Mouse (Mus musculus) stomach, embryonic 15.5 days (tissue): ENCODE measurements around the gene Kantr. TPM values are rescaled to one million over a fixed set of nuclear protein-coding genes. Genes with fewer than 3 reads are reported as not detected.

Experiments
- ATAC-seq: fragments of 200-750 bp; cut with Nextera tagmentation; 2 replicates; pipeline ENCODE4 v1.8.0; 2017; ENCODE audit warnings: low read depth, moderate number of reproducible peaks, moderate TSS enrichment; ENCODE audit not compliant: insufficient read depth, low FRiP score
- H3K27ac ChIP-seq: fragments of 300-500 bp; sonication (generic); 2 replicates; pipeline ENCODE4 v1.5.1; 2015; ENCODE audit warnings: mild to moderate bottlenecking, inconsistent platforms
- H3K27me3 ChIP-seq: fragments of 300-500 bp; sonication (generic); replicated peaks from 2 replicates; pipeline ENCODE4 v1.6.1; 2015; ENCODE audit warnings: inconsistent platforms
- H3K36me3 ChIP-seq: fragments of 300-500 bp; sonication (generic); 2 replicates; pipeline ENCODE4 v1.6.1; 2015; ENCODE audit warnings: inconsistent platforms
- H3K4me1 ChIP-seq: fragments of 300-500 bp; sonication (generic); 2 replicates; pipeline ENCODE4 v1.6.1; 2015; ENCODE audit warnings: inconsistent platforms
- H3K4me2 ChIP-seq: fragments of 300-500 bp; sonication (generic); 2 replicates; pipeline ENCODE4 v1.6.1; 2015; ENCODE audit warnings: mild to moderate bottlenecking, inconsistent platforms
- H3K4me3 ChIP-seq: fragments of 300-500 bp; sonication (generic); replicated peaks from 2 replicates; pipeline ENCODE4 v1.5.1; 2015; ENCODE audit warnings: inconsistent platforms
- H3K9ac ChIP-seq: fragments of 300-500 bp; sonication (generic); 2 replicates; pipeline ENCODE4 v1.6.1; 2015; ENCODE audit warnings: inconsistent platforms
- H3K9me3 ChIP-seq: fragments of 300-500 bp; sonication (generic); 2 replicates; pipeline ENCODE4 v1.6.1; 2016; ENCODE audit warnings: inconsistent platforms
- WGBS: fragments of 180-500 bp; shearing (Covaris S2); methylation state at CpG from one replicate; pipeline ENCODE4 v1.1.7; 2015; 5-methylcytosine and 5-hydroxymethylcytosine counted together
- polyA plus RNA-seq: library from polyadenylated mRNA; unstranded; fragments of >200 nt; fragmentation: Nextera tagmentation; extraction: Ambion mirVana; gene quantifications from 2 replicates; pipeline ENCODE4 v1.2.1, GENCODE M21; 2015

The Kantr gene
- 15.7 and 16.4 TPM in 2 replicates for polyA plus RNA-seq

DNA sequence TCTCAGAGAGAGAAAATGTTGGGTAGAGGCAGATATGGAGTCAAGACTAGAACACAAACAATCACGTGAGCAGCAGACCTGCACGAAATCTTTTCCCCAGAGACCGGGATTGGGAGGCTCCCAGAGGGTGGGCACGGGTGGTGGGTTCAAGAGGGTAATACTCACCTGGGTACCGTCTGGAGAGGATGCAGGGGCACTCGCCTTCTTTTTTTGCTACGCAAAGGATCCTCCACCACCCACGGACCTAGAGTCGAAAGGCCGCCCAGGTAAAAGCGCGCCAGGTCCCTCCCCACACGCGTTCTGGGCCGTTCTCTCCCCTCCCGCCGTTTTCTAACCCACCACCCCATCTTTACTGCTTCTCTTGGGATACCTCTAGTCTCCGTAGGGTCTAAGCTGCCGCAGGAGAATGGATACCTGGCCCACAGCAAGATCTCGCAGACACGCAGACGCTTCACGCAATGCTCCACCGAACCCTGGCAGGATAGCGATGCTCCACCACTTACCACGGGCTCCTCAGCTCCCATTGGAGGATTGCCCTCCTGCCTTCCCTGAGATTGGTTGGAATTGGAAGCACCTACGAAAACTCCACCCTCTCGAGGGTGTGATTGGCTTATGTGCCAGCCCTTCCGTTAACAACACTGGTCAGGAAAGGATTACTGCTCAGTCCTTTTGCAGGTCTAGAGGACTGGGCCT lies at the start of gene Kantr:
Kantr (minus strand) TSS at position 500 of the 693 bp plus-strand sequence.
- no peaks in the 10 kb centered on the region for H3K36me3 ChIP-seq
- H3K4me1 ChIP-seq, result no peaks in the 10 kb centered on the region
- peak within 1 kb of the TSS; percentile 64 for H3K4me2 ChIP-seq
- no peaks in the 10 kb centered on the region for H3K9me3 ChIP-seq
- no peaks in the 10 kb centered on the region; the same call in 1 of the 2 replicates for H3K27me3 ChIP-seq
- ATAC-seq, result peak; percentile 99
- WGBS, result 13% methylated on average over 29 of the region's 29 CpGs
- H3K9ac ChIP-seq, result peak within 1 kb of the TSS; percentile 34; the same call in 1 of the 2 replicates
- H3K4me3 ChIP-seq, result peak within 1 kb of the TSS; percentile 57
- H3K27ac ChIP-seq, result peak within 1 kb of the TSS; percentile 51; the same call in 1 of the 2 replicates

- peak within 1 kb of the TSS; percentile 21; the same call in 1 of the 2 replicates for H3K27ac ChIP-seq
- peak within 1 kb of the TSS; percentile 16; the same call in 1 of the 2 replicates for H3K9ac ChIP-seq
- peak within 1 kb of the TSS; percentile 50 for H3K4me2 ChIP-seq
- 16% methylated on average over 20 of the region's 24 CpGs for WGBS
- H3K9me3 ChIP-seq, result no peaks in the 10 kb centered on the region
- ATAC-seq, result peak; percentile 96
- H3K36me3 ChIP-seq, result no peaks in the 10 kb centered on the region
- H3K4me3 ChIP-seq, result peak within 1 kb of the TSS; percentile 49
- H3K4me1 ChIP-seq, result no peaks in the 10 kb centered on the region
- no peaks in the 10 kb centered on the region for H3K27me3 ChIP-seq
Observed at GRCm38 (mm10) chrX:152368397-152369273, 41.3 kb upstream of the Kantr start, which contains the start of gene Gpr173. Gpr173 (minus strand) TSS chrX:152368704.

DNA sequence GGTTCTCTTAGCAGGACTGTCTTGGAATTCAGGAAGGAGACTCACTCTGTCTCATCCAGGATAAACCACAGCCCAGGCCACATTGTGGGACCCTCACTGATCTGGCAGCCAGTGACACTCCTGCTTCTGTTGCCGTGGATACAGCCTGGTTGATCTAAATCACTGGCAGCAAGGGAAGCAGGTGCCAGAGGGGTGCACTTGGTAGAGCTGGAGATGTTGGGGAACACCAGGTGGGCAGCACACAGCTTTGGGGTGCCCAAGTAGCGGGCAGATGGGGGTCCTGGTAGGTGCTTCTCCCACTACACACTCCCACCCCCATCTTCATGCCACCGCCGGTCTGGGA lies 40.7 kb upstream of the Kantr start:
- Histone ChIP-seq H3K9me3 (no peaks in the 10 kb centered on the region), H3K27ac (no peak overlapping the region), H3K4me1 (no peaks in the 10 kb centered on the region), H3K9ac (no peak overlapping the region), H3K4me3 (peak overlapping the region; percentile 49), H3K27me3 (no peaks in the 10 kb centered on the region), H3K4me2 (peak overlapping the region; percentile 50), H3K36me3 (no peaks in the 10 kb centered on the region)
- WGBS, result 20% methylated on average over 4 of the region's 4 CpGs
- ATAC-seq, result no peak

DNA sequence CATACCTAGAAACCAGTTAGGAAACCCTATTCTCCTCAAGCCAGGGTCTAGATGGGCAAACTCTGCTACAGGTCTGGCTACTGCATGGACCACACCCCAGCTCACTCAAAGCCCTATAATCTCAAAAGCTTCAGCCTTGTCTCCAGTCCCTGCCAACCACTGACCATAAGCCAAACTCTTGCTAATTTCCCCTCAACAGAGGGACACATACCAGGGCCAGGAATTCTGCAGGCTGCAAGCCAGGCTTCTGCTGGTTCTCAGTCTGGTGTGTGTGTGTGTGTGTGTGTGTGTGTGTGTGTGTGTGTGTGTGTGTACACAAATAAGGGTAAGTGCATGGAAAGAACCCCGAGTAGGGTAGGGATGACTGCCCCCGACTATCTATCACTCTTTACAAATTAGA lies 39.1 kb upstream of the Kantr start:
- Histone ChIP-seq H3K4me2 (no peak overlapping the region), H3K27ac (no peak overlapping the region), H3K9me3 (no peaks in the 10 kb centered on the region), H3K4me3 (no peak overlapping the region), H3K27me3 (no peaks in the 10 kb centered on the region), H3K4me1 (no peaks in the 10 kb centered on the region), H3K9ac (no peak overlapping the region), H3K36me3 (no peaks in the 10 kb centered on the region)
- ATAC-seq, result no peak
- WGBS, result 45% methylated on average over 2 of the region's 2 CpGs

DNA sequence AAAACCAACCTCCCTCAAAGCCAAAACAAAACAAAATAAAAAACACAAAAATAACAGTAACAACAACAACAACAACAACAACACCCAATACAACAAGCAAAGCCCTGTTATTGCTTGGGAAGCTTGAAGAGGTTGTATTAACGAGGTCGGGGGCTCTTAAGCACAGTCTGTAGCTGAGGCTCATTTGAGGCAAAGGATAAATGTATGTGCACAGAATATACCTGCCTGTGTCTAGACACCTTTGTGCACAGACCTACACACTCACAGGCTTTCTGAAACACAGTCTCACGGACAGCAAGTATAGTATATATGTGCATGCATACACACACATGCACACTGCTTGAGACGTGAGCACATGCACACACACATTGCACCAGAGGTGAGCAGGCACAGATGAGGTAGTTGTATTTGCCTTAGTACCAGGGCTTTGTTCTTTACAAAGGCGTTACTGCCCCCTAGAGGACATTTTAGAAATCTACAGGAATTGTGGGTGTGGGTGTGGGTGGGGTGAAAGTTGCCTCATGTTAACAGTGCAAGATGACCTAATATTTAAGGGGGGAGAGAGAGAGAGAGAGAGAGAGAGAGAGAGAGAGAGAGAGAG lies 25.4 kb upstream of the Kantr start:
- Histone ChIP-seq H3K27ac (no peak overlapping the region), H3K36me3 (no peaks in the 10 kb centered on the region), H3K4me2 (no peak overlapping the region), H3K9ac (no peak overlapping the region), H3K4me1 (no peaks in the 10 kb centered on the region), H3K4me3 (no peak overlapping the region), H3K9me3 (no peaks in the 10 kb centered on the region), H3K27me3 (no peaks in the 10 kb centered on the region)
- WGBS, result 22% methylated on average over 5 of the region's 5 CpGs
- peak; percentile 35; the same call in 1 of the 2 replicates for ATAC-seq

GRCm38 (mm10) chrX:152347041-152347440 lies 19.7 kb upstream of the Kantr start:
- Histone ChIP-seq H3K4me2 (no peak overlapping the region), H3K27ac (no peak overlapping the region), H3K9ac (no peak overlapping the region), H3K4me3 (no peak overlapping the region), H3K36me3 (no peaks in the 10 kb centered on the region), H3K4me1 (no peaks in the 10 kb centered on the region), H3K27me3 (peaks cover 5% of the 10 kb centered on the region; the same call in 1 of the 2 replicates), H3K9me3 (no peaks in the 10 kb centered on the region)
- 96% methylated on average over 14 of the region's 14 CpGs for WGBS
- ATAC-seq, result no peak

- Histone ChIP-seq H3K9me3 (no peaks in the 10 kb centered on the region), H3K4me3 (no peak overlapping the region), H3K36me3 (no peaks in the 10 kb centered on the region), H3K27me3 (peaks cover 5% of the 10 kb centered on the region; the same call in 1 of the 2 replicates), H3K27ac (no peak overlapping the region), H3K4me1 (no peaks in the 10 kb centered on the region), H3K9ac (no peak overlapping the region), H3K4me2 (no peak overlapping the region)
- WGBS, result 88% methylated on average over 15 of the region's 15 CpGs
- ATAC-seq, result no peak
Observed at GRCm38 (mm10) chrX:152346587-152346986, 19.3 kb upstream of the Kantr start.

DNA sequence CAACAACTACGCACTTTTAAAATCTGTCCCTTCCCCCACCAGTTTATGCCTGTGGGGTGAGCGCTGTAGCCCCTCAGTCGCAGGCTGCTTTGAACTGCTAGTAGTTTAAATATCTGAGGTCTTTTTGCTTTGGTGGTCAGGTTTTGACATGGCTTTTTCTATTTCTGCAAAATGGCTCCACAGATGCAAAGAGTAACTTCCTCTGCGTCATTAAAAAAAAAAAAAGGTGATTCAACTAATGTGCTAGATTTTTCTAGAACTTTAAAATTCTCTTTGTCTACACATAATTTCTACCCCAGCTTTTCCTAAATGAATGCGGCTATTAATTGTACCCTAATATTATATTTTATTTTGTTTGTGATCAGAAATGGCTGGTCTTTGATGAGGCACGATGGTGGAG lies 15.6 kb upstream of the Kantr start:
- no peaks in the 10 kb centered on the region for H3K9me3 ChIP-seq
- no peak overlapping the region for H3K9ac ChIP-seq
- 33% methylated on average over 6 of the region's 6 CpGs for WGBS
- H3K4me3 ChIP-seq, result peak overlapping the region; percentile 60
- H3K27me3 ChIP-seq, result peaks cover 9% of the 10 kb centered on the region; the same call in 1 of the 2 replicates
- no peaks in the 10 kb centered on the region for H3K36me3 ChIP-seq
- H3K4me2 ChIP-seq, result peak overlapping the region; percentile 47
- peak overlapping the region; percentile 83 for H3K27ac ChIP-seq
- no peak for ATAC-seq
- H3K4me1 ChIP-seq, result no peaks in the 10 kb centered on the region

- H3K27me3 ChIP-seq, result peaks cover 7% of the 10 kb centered on the region; the same call in 1 of the 2 replicates
- peak within 1 kb of the TSS; percentile 60 for H3K4me3 ChIP-seq
- H3K27ac ChIP-seq, result peak within 1 kb of the TSS; percentile 83
- 12% methylated on average over 27 of the region's 27 CpGs for WGBS
- H3K9me3 ChIP-seq, result no peaks in the 10 kb centered on the region
- peak within 1 kb of the TSS; percentile 52 for H3K4me2 ChIP-seq
- H3K36me3 ChIP-seq, result no peaks in the 10 kb centered on the region
- no peaks in the 10 kb centered on the region for H3K4me1 ChIP-seq
- H3K9ac ChIP-seq, result peak within 1 kb of the TSS; percentile 37
- ATAC-seq, result peak; percentile 97
Observed at GRCm38 (mm10) chrX:152342358-152342901, 15.1 kb upstream of the Kantr start, which contains the start of gene Tspyl2. Tspyl2 (minus strand) TSS chrX:152342425.

GRCm38 (mm10) chrX:152341496-152341895 lies 14.2 kb upstream of the Kantr start:
- peaks cover 11% of the 10 kb centered on the region; the same call in 1 of the 2 replicates for H3K27me3 ChIP-seq
- peak overlapping the region; percentile 60 for H3K4me3 ChIP-seq
- no peak for ATAC-seq
- no peaks in the 10 kb centered on the region for H3K9me3 ChIP-seq
- peak overlapping the region; percentile 52 for H3K4me2 ChIP-seq
- no peaks in the 10 kb centered on the region for H3K36me3 ChIP-seq
- H3K4me1 ChIP-seq, result no peaks in the 10 kb centered on the region
- peak overlapping the region; percentile 83; the same call in 1 of the 2 replicates for H3K27ac ChIP-seq
- H3K9ac ChIP-seq, result peak overlapping the region; percentile 37; the same call in 1 of the 2 replicates
- 34% methylated on average over 11 of the region's 11 CpGs for WGBS
